Mouse (Mus musculus): Measurements from ENCODE around the gene Bmp6. TPM values are rescaled to one million over a fixed set of nuclear protein-coding genes. Genes with fewer than 3 reads are reported as not detected.

The Bmp6 gene
- polyA plus RNA-seq (2015; fragmentation: Illumina TruSeq; extraction: RNeasy Lipid Tissue Mini Kit (QIAGEN cat#74804); ENCODE audit: insufficient read depth, low replicate concordance): 5.7 TPM

DNA sequence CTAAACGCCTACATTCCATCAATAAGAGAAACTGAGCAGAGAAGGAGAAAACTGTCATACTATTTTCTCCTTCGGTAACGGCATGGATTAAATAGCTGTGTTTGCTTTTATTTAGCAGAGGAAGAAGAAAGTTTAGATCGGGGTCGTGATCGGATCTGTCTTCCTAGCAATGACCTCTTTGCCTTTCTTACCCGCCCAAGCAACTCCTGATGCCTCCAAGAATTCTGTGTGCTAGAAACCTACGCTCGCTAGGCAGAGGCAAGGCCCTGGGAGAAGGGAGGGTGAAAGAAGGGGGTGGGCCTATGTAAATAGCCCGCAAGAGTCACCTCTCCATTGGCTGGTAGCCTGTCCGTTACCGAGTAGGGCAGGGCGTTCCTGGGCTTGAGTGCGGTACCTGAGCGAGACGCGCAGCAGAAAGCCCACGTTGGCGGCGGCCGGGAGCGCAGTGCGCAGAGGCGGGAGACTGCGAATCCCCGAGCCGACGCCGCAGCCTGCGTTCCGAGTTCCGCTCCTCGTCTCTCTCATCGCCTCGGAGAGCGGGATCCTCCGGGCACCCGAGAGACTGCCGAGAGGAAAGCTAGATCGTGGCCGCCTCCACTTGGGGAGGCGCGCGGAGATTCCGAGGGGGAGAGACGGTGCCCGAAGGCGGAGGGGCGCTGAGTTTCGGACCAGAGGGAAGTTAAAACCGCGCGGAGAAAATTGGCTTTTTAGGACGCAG is at the start of gene Bmp6:
Gene Bmp6, plus strand, starts transcription at position 395 of the 718 bp plus-strand sequence.

DNA sequence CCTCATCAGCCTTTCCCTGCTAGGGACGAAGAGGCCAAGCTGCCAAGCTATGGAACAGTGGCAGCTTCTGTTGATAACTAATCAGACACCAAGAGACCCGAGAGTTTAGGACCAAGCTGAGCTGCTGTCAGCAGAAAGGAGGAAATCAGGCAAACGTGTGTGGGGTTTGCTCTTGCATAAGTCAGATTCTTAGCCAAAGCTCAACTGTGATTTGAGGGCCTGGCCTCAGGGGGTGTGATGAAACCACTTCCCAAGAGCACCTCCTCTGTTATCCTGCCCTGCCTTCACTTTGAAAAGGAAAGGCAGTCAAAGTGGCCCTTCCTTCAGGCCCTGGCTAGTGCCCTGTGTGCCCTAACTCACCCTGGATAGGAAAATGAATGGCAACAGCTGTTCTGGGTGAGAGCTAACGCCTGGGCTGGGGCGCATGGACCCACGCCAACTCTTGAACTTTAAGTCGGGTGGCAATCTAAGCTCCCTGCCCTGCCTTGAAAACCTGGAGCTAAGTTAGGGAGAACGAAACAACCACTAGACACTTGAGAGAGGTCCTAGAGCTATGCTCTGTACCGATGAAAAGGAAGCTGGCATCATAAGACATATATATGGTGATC is 183.9 kb downstream of the Bmp6 start, which contains the start of gene Txndc5:
Gene Txndc5, minus strand, starts transcription at position 138 of the 608 bp plus-strand sequence.

Other genes with a start within 250 kb of the Bmp6 start
- 0.11 TPM for gene Dsp, start 193.8 kb upstream of the Bmp6 start, polyA plus RNA-seq (2015; fragmentation: Illumina TruSeq; extraction: RNeasy Lipid Tissue Mini Kit (QIAGEN cat#74804); ENCODE audit: insufficient read depth, low replicate concordance)
- 99.6 TPM for gene Snrnp48, start 140.2 kb upstream of the Bmp6 start, polyA plus RNA-seq (2015; fragmentation: Illumina TruSeq; extraction: RNeasy Lipid Tissue Mini Kit (QIAGEN cat#74804); ENCODE audit: insufficient read depth, low replicate concordance)
- 155 TPM for gene Txndc5, start 183.7 kb downstream of the Bmp6 start, polyA plus RNA-seq (2015; fragmentation: Illumina TruSeq; extraction: RNeasy Lipid Tissue Mini Kit (QIAGEN cat#74804); ENCODE audit: insufficient read depth, low replicate concordance)